Mouse (Mus musculus) bone marrow, adult 2 months (tissue): ENCODE results near the gene Gm11437. TPM values are rescaled to one million over a fixed set of nuclear protein-coding genes. Genes with fewer than 3 reads are reported as not detected.

Experiments used
- H3K27ac ChIP-seq: fragments of 200-500 bp; 2 replicates; pipeline ENCODE4 v1.5.1; 2012; ENCODE audit warnings: low read depth, mild to moderate bottlenecking, control low read depth, inconsistent platforms, low read length; ENCODE audit not compliant: control insufficient read depth, poor library complexity, insufficient read depth
- H3K4me1 ChIP-seq: fragments of 200-500 bp; 2 replicates; pipeline ENCODE4 v1.6.1; 2011; ENCODE audit warnings: low read length; ENCODE audit not compliant: control insufficient read depth, insufficient read depth
- H3K4me3 ChIP-seq: fragments of 200-500 bp; replicated peaks from 2 replicates; pipeline ENCODE3; 2011; ENCODE audit warnings: mild to moderate bottlenecking, low read depth, low read length, control low read depth; ENCODE audit not compliant: control insufficient read depth
- CTCF ChIP-seq: fragments of 200-500 bp; IDR thresholded peaks from 2 replicates; pipeline ENCODE4 v1.5.1; 2011; ENCODE audit warnings: low read length, control low read depth; ENCODE audit not compliant: control insufficient read depth, insufficient read depth
- POLR2A ChIP-seq: fragments of 200-500 bp; IDR thresholded peaks from 2 replicates; pipeline ENCODE4 v1.6.1; 2011; ENCODE audit warnings: low read depth, mild to moderate bottlenecking, control low read depth, low read length, borderline replicate concordance; ENCODE audit not compliant: control insufficient read depth
- WGBS: fragments of 180-500 bp; shearing (Covaris S2); methylation state at CpG from one replicate; pipeline ENCODE4 v1.1.7; 2018; 5-methylcytosine and 5-hydroxymethylcytosine counted together
- polyA plus RNA-seq: library from polyadenylated mRNA; stranded (reverse); fragments of >200 nt; gene quantifications from 2 replicates; pipeline ENCODE4 v1.2.4, GENCODE M21; 2011; ENCODE audit warnings: low replicate concordance; ENCODE audit not compliant: missing spikeins, insufficient read depth, insufficient read length

The Gm11437 gene
- polyA plus RNA-seq, 1 experiment: not detected

DNA sequence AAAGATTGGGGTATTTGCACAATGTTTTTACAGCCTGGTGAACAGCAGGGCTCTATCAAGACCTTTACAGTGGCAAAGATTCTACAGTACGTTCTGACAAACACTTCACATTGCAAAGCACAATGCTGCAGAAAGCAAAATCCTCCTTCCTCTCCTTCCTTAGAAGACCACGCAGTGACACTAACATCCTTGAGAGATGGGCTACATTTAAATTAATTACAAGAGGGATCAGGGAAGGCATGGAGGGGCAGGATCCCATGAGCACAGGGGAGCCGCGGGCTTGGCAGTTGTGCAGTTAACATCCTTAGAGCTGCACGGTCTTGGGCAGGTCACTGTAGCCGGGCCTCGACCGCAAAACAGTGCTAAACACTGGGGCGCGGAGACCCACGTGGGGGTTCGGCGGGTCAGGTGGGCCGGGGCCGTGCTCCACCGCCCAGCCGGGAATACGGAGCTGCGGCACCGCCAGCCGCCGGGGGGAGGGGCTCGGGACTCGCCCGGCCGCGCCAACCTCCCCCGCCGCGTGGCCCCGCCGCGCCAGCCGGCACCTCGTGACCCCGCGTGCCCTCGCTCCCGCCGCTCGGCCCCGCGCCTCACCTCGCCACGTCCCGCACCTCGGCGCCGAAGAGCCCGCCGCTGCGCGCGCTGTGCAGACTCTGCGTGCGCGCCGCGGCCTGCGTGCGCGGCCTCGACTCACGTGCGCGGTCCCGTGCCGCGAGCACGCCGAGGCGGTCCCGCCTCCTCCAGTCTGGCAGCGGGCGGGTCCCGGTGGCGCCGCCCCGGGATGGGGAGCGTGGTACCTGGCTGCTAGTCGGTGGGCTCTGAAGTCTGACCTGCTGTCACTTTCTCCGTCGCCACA, 38.1 kb downstream of the Gm11437 start, which contains the start of the genes Tada2a and Acaca:
Tada2a (minus strand) TSS at position 658 of the 856 bp plus-strand sequence.
Acaca (plus strand) TSS at position 730 of the 856 bp plus-strand sequence.
- Histone ChIP-seq H3K27ac (peak within 1 kb of the TSS; percentile 28; the same call in 1 of the 2 replicates), H3K4me3 (peak within 1 kb of the TSS; percentile 90), H3K4me1 (no peaks in the 10 kb centered on the region)
- WGBS: under 1% methylated on average over 82 of the region's 83 CpGs
- TF ChIP-seq POLR2A (peak; percentile 55; the same call in 1 of the 2 replicates), CTCF (no peak)

GRCm38 (mm10) chr11:84127977-84128376, 39.3 kb downstream of the Gm11437 start:
- TF ChIP-seq POLR2A (no peak), CTCF (no peak)
- H3K27ac ChIP-seq: no peak overlapping the region
- H3K4me3 ChIP-seq: no peak overlapping the region

GRCm38 (mm10) chr11:84121051-84121956, 46.0 kb downstream of the Gm11437 start:
- Histone ChIP-seq H3K4me3 (no peak overlapping the region), H3K27ac (no peak overlapping the region), H3K4me1 (no peaks in the 10 kb centered on the region; the same call in 1 of the 2 replicates)
- TF ChIP-seq POLR2A (no peak), CTCF (no peak)
- WGBS: 87% methylated on average over 12 of the region's 12 CpGs

More at GRCm38 (mm10) chr11:84127977-84128376, 39.3 kb downstream of the Gm11437 start:
- 45% methylated on average over 4 of the region's 4 CpGs for WGBS
- no peaks in the 10 kb centered on the region for H3K4me1 ChIP-seq

DNA sequence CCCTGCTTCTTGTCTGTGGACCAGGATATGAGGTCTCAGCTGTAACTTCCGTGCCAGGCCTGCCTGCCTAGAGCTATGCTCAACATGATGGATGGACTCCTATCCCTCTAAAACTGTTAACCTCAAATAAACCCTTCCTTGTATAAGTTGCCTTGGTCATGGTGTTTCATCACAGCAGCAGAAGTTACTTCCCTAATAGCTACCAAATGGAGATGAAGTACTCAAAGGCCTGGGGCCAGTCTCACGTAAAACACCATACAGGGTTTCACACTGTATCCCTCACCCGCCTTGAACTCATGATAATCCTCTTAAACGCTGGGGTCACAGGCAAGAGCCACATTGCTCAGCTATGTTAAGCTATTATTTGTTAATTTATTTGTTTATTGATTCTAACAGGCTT, 49.8 kb downstream of the Gm11437 start:
- 68% methylated on average over 4 of the region's 4 CpGs for WGBS

GRCm38 (mm10) chr11:84116221-84116620, 51.1 kb downstream of the Gm11437 start:
- 69% methylated on average over 2 of the region's 2 CpGs for WGBS
- Histone ChIP-seq H3K27ac (no peak overlapping the region), H3K4me1 (no peaks in the 10 kb centered on the region; the same call in 1 of the 2 replicates)

More for the DNA sequence above, 49.8 kb downstream of the Gm11437 start:
- no peak overlapping the region for H3K27ac ChIP-seq
- no peaks in the 10 kb centered on the region; the same call in 1 of the 2 replicates for H3K4me1 ChIP-seq
- TF ChIP-seq POLR2A (no peak), CTCF (no peak)
- H3K4me3 ChIP-seq: no peak overlapping the region

GRCm38 (mm10) chr11:84115646-84116045, 51.6 kb downstream of the Gm11437 start:
- 90% methylated on average over 9 of the region's 9 CpGs for WGBS
- H3K4me1 ChIP-seq: no peaks in the 10 kb centered on the region; the same call in 1 of the 2 replicates
- no peak for TF ChIP-seq CTCF
- no peak for TF ChIP-seq POLR2A
- H3K4me3 ChIP-seq: no peak overlapping the region
- no peak overlapping the region for H3K27ac ChIP-seq

More at GRCm38 (mm10) chr11:84116221-84116620, 51.1 kb downstream of the Gm11437 start:
- TF ChIP-seq POLR2A: no peak
- TF ChIP-seq CTCF: no peak
- H3K4me3 ChIP-seq: no peak overlapping the region

GRCm38 (mm10) chr11:84113623-84114022, 53.7 kb downstream of the Gm11437 start:
- Histone ChIP-seq H3K4me1 (no peaks in the 10 kb centered on the region; the same call in 1 of the 2 replicates), H3K4me3 (no peak overlapping the region), H3K27ac (no peak overlapping the region)
- WGBS: 88% methylated on average over 5 of the region's 5 CpGs
- no peak for TF ChIP-seq CTCF
- no peak for TF ChIP-seq POLR2A
